Mouse (Mus musculus) limb, embryonic 14.5 days (tissue): ENCODE measurements around the gene Fam228a. TPM values are rescaled to one million over a fixed set of nuclear protein-coding genes. Genes with fewer than 3 reads are reported as not detected.

ENCODE experiments used
- ATAC-seq: fragments of 200-750 bp; cut with Nextera tagmentation; 2 replicates; pipeline ENCODE4 v1.8.0; 2017; ENCODE audit warnings: low read depth, moderate number of reproducible peaks, moderate TSS enrichment; ENCODE audit not compliant: low FRiP score
- DNase-seq: peaks from one replicate; pipeline ENCODE4 v3.0.0-alpha.2; 2015; ENCODE audit warnings: low spot score
- H3K27ac ChIP-seq: fragments of 300-500 bp; sonication (generic); replicated peaks from 2 replicates; pipeline ENCODE4 v1.5.1; 2014; ENCODE audit warnings: low read depth, mild to moderate bottlenecking, low read length, moderate library complexity, mixed read lengths
- H3K27me3 ChIP-seq: fragments of 300-500 bp; sonication (generic); 2 replicates; pipeline ENCODE4 v1.6.1; 2014; ENCODE audit warnings: low read length, mixed read lengths; ENCODE audit not compliant: control insufficient read depth, insufficient read depth
- H3K36me3 ChIP-seq: fragments of 300-500 bp; sonication (generic); 2 replicates; pipeline ENCODE4 v1.6.1; 2014; ENCODE audit warnings: mild to moderate bottlenecking, low read length, moderate library complexity, mixed read lengths; ENCODE audit not compliant: control insufficient read depth, insufficient read depth
- H3K4me1 ChIP-seq: fragments of 300-500 bp; sonication (generic); 2 replicates; pipeline ENCODE4 v1.6.1; 2014; ENCODE audit warnings: antibody characterized with exemption, low read length, mixed read lengths; ENCODE audit not compliant: control insufficient read depth, insufficient read depth
- H3K4me2 ChIP-seq: fragments of 300-500 bp; sonication (generic); replicated peaks from 2 replicates; pipeline ENCODE4 v1.6.1; 2014; ENCODE audit warnings: low read depth, mild to moderate bottlenecking, low read length, moderate library complexity; ENCODE audit not compliant: severe bottlenecking
- H3K4me3 ChIP-seq: fragments of 300-500 bp; sonication (generic); replicated peaks from 2 replicates; pipeline ENCODE4 v1.5.1; 2014; ENCODE audit warnings: low read length
- H3K9ac ChIP-seq: fragments of 300-500 bp; sonication (generic); 2 replicates; pipeline ENCODE4 v1.6.1; 2014; ENCODE audit warnings: mild to moderate bottlenecking, low read depth, low read length, moderate library complexity; ENCODE audit not compliant: severe bottlenecking
- H3K9me3 ChIP-seq: fragments of 300-500 bp; sonication (generic); 2 replicates; pipeline ENCODE4 v1.6.1; 2016; ENCODE audit warnings: low read length; ENCODE audit not compliant: control insufficient read depth
- POLR2A ChIP-seq: fragments of 200-500 bp; IDR thresholded peaks from 2 replicates; pipeline ENCODE4 v1.8.0; 2012; ENCODE audit warnings: inconsistent platforms, mild to moderate bottlenecking, moderate library complexity, borderline replicate concordance; ENCODE audit not compliant: insufficient read depth, insufficient read length; ENCODE audit errors: extremely low read depth
- WGBS: fragments of 180-500 bp; shearing (Covaris S2); extraction: QIAGEN DNeasy Blood & Tissue Kit; methylation state at CpG from one replicate; pipeline ENCODE4 v1.1.7; 2014; 5-methylcytosine and 5-hydroxymethylcytosine counted together
- polyA plus RNA-seq, 2 experiments: library from polyadenylated mRNA; depleted of rRNA in 1 of 2; stranded (reverse) in 1 of 2; unstranded in 1 of 2; fragments of >200 nt; fragmentation: Nextera tagmentation in 1 of 2; extraction: Ambion mirVana in 1 of 2; gene quantifications; 2 replicates each; pipeline versions ENCODE4 v1.2.1 to v1.2.3; 2012 to 2014

Fam228a gene
- polyA plus RNA-seq, 2 experiments, result 0.55 to 1.9 TPM

- H3K9ac ChIP-seq, result no peak overlapping the region
- no peak for TF ChIP-seq POLR2A
- ATAC-seq (no peak), DNase-seq (no peak)
- no peak overlapping the region for H3K27ac ChIP-seq
- H3K4me2 ChIP-seq, result no peak overlapping the region
- no peaks in the 10 kb centered on the region for H3K9me3 ChIP-seq
- H3K4me1 ChIP-seq, result no peaks in the 10 kb centered on the region
- H3K4me3 ChIP-seq, result no peak overlapping the region
- H3K27me3 ChIP-seq, result no peaks in the 10 kb centered on the region
- peaks cover 56% of the 10 kb centered on the region for H3K36me3 ChIP-seq
- 85% methylated on average over 1 of the region's 1 CpGs for WGBS
Observed at GRCm38 (mm10) chr12:4676336-4676735, 61.9 kb downstream of the Fam228a start.

DNA sequence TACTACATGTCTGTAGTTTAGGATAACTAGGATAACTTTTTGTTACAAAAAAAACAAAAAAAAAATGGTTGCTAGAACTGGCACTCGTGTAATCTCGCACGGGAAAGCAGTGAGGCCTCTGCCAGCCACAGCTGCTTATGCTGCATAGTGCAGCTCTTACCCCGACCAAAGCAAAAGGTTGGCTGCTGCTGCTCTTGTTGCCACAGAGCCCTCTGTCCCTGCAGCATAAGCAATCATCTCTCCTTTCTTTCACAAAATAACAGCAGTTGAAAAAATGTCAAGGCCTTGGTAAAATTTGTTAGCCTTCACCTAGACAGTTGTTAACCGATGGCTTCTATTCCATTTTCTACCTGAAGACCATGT, 72.6 kb downstream of the Fam228a start:
- H3K4me1 ChIP-seq, result no peaks in the 10 kb centered on the region
- H3K4me3 ChIP-seq, result no peak overlapping the region
- H3K36me3 ChIP-seq, result peaks cover 56% of the 10 kb centered on the region
- DNase-seq, result no peak
- H3K27me3 ChIP-seq, result no peaks in the 10 kb centered on the region
- ATAC-seq, result no peak
- 94% methylated on average over 5 of the region's 5 CpGs for WGBS
- no peak overlapping the region for H3K9ac ChIP-seq
- H3K9me3 ChIP-seq, result no peaks in the 10 kb centered on the region
- H3K27ac ChIP-seq, result no peak overlapping the region
- no peak overlapping the region for H3K4me2 ChIP-seq
- no peak for TF ChIP-seq POLR2A

DNA sequence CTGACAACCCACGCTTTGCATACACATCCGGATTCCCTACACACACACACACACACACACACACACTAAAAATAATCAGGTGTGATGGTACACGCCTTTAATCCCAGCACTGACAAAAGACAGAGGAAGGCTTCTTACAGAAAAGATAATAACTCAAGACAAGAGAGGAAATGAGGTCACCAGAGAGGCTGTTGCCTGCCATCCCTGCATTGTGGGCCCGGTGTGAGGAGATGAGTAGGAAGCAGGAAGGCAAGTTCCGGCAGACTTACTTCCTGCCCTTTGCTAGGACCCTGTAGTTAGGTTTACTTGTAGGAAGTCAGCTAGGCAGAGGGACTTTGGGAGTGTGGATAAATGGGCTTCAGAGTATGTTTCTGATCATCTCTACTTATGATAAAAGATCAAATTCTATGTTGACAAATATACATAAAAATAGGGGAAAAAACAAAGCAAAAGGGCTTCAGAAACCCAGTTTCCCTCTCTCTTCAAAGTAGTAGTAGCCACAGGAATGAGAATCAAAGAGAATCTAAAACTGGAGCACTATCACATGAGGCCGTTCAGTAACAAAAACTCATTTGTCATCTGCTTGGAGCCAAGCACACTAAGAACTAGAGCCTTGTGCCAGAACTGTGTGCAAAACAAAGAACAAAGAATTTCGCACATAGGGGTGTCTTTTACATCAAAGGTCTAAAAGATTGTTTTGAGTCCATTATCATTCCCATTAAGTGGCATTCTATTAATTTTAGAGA, 73.1 kb downstream of the Fam228a start:
- WGBS, result 85% methylated on average over 7 of the region's 7 CpGs
- Histone ChIP-seq H3K4me1 (no peaks in the 10 kb centered on the region), H3K9ac (no peak overlapping the region), H3K9me3 (no peaks in the 10 kb centered on the region), H3K27ac (no peak overlapping the region), H3K4me2 (no peak overlapping the region), H3K36me3 (peaks cover 50% of the 10 kb centered on the region), H3K27me3 (no peaks in the 10 kb centered on the region), H3K4me3 (no peak overlapping the region)
- no peak for DNase-seq
- TF ChIP-seq POLR2A, result no peak
- no peak for ATAC-seq

Other genes with a start within 250 kb of the Fam228a start
- 31.1 and 33.2 TPM in 2 replicates for gene Itsn2, start 145.8 kb downstream of the Fam228a start, polyA plus RNA-seq (2012; rRNA removed)
- 42.6 and 49.3 TPM in 2 replicates for gene Itsn2, start 145.8 kb downstream of the Fam228a start, polyA plus RNA-seq (2014; fragmentation: Nextera tagmentation; extraction: Ambion mirVana)
- gene Gm3625, start 145.5 kb downstream of the Fam228a start, polyA plus RNA-seq (2012; rRNA removed), result not detected in 2 replicates
- not detected in 2 replicates for gene Gm3625, start 145.5 kb downstream of the Fam228a start, polyA plus RNA-seq (2014; fragmentation: Nextera tagmentation; extraction: Ambion mirVana)
- gene Pfn4, start 30.6 kb upstream of the Fam228a start, polyA plus RNA-seq (2012; rRNA removed), result 2.4 and 2.7 TPM in 2 replicates
- 3.8 and 4.8 TPM in 2 replicates for gene Pfn4, start 30.6 kb upstream of the Fam228a start, polyA plus RNA-seq (2014; fragmentation: Nextera tagmentation; extraction: Ambion mirVana)
- gene Fam228b, start 30.8 kb upstream of the Fam228a start, polyA plus RNA-seq (2012; rRNA removed), result 8.7 and 8.8 TPM in 2 replicates
- 4.8 TPM in 2 replicates for gene Fam228b, start 30.8 kb upstream of the Fam228a start, polyA plus RNA-seq (2014; fragmentation: Nextera tagmentation; extraction: Ambion mirVana)
- 103 and 179 TPM in 2 replicates for gene Sf3b6, start 79.1 kb upstream of the Fam228a start, polyA plus RNA-seq (2012; rRNA removed)
- 307 and 310 TPM in 2 replicates for gene Sf3b6, start 79.1 kb upstream of the Fam228a start, polyA plus RNA-seq (2014; fragmentation: Nextera tagmentation; extraction: Ambion mirVana)
- gene Fkbp1b, start 103.2 kb upstream of the Fam228a start, polyA plus RNA-seq (2012; rRNA removed), result 21.0 and 21.7 TPM in 2 replicates
- gene Fkbp1b, start 103.2 kb upstream of the Fam228a start, polyA plus RNA-seq (2014; fragmentation: Nextera tagmentation; extraction: Ambion mirVana), result 16.4 and 18.2 TPM in 2 replicates
- gene Wdcp, start 104.9 kb upstream of the Fam228a start, polyA plus RNA-seq (2012; rRNA removed), result 18.2 and 20.1 TPM in 2 replicates
- 12.6 and 16.2 TPM in 2 replicates for gene Wdcp, start 104.9 kb upstream of the Fam228a start, polyA plus RNA-seq (2014; fragmentation: Nextera tagmentation; extraction: Ambion mirVana)
- 2.3 and 3.1 TPM in 2 replicates for gene Mfsd2b, start 135.9 kb upstream of the Fam228a start, polyA plus RNA-seq (2012; rRNA removed)
- 1.7 and 2.2 TPM in 2 replicates for gene Mfsd2b, start 135.9 kb upstream of the Fam228a start, polyA plus RNA-seq (2014; fragmentation: Nextera tagmentation; extraction: Ambion mirVana)
- 4.6 and 5.8 TPM in 2 replicates for gene Ubxn2a, start 169.3 kb upstream of the Fam228a start, polyA plus RNA-seq (2012; rRNA removed)
- 18.2 and 22.9 TPM in 2 replicates for gene Ubxn2a, start 169.3 kb upstream of the Fam228a start, polyA plus RNA-seq (2014; fragmentation: Nextera tagmentation; extraction: Ambion mirVana)
- gene Atad2b, start 178.9 kb upstream of the Fam228a start, polyA plus RNA-seq (2012; rRNA removed), result 23.1 and 25.0 TPM in 2 replicates
- 16.2 and 19.5 TPM in 2 replicates for gene Atad2b, start 178.9 kb upstream of the Fam228a start, polyA plus RNA-seq (2014; fragmentation: Nextera tagmentation; extraction: Ambion mirVana)